Mouse (Mus musculus) heart, embryonic 16.5 days (tissue): ENCODE results near the gene Vps26c. TPM values are rescaled to one million over a fixed set of nuclear protein-coding genes. Genes with fewer than 3 reads are reported as not detected.

Experiments
- ATAC-seq: fragments of 200-750 bp; cut with Nextera tagmentation; replicated peaks from 2 replicates; pipeline ENCODE4 v1.8.0; 2017; ENCODE audit warnings: moderate number of reproducible peaks; ENCODE audit not compliant: insufficient read depth, low FRiP score; ENCODE audit errors: extremely low read depth
- H3K27ac ChIP-seq: fragments of 300-500 bp; sonication (generic); 2 replicates; pipeline ENCODE4 v1.5.1; 2014; ENCODE audit warnings: mild to moderate bottlenecking, low read length, control low read depth, moderate library complexity
- H3K27me3 ChIP-seq: fragments of 300-500 bp; sonication (generic); 2 replicates; pipeline ENCODE4 v1.6.1; 2014; ENCODE audit warnings: low read length, mixed read lengths; ENCODE audit not compliant: control insufficient read depth, insufficient read depth
- H3K36me3 ChIP-seq: fragments of 300-500 bp; sonication (generic); 2 replicates; pipeline ENCODE4 v1.6.1; 2014; ENCODE audit not compliant: control insufficient read depth, insufficient read depth
- H3K4me1 ChIP-seq: fragments of 300-500 bp; sonication (generic); 2 replicates; pipeline ENCODE4 v1.6.1; 2014; ENCODE audit warnings: low read length, mixed read lengths; ENCODE audit not compliant: control insufficient read depth, insufficient read depth
- H3K4me2 ChIP-seq: fragments of 300-500 bp; sonication (generic); 2 replicates; pipeline ENCODE4 v1.6.1; 2014; ENCODE audit warnings: low read depth, mild to moderate bottlenecking, control low read depth, low read length
- H3K4me3 ChIP-seq: fragments of 300-500 bp; sonication (generic); 2 replicates; pipeline ENCODE4 v1.5.1; 2014; ENCODE audit warnings: mild to moderate bottlenecking, control low read depth, low read length
- H3K9ac ChIP-seq: fragments of 300-500 bp; sonication (generic); 2 replicates; pipeline ENCODE4 v1.6.1; 2014; ENCODE audit warnings: low read length, control low read depth
- H3K9me3 ChIP-seq: fragments of 300-500 bp; sonication (generic); replicated peaks from 2 replicates; pipeline ENCODE4 v1.6.1; 2016; ENCODE audit warnings: low read length; ENCODE audit not compliant: control insufficient read depth
- WGBS: fragments of 180-500 bp; shearing (Covaris S2); extraction: QIAGEN DNeasy Blood & Tissue Kit; methylation state at CpG from one replicate; pipeline ENCODE4 v1.1.7; 2014; 5-methylcytosine and 5-hydroxymethylcytosine counted together
- polyA plus RNA-seq: library from polyadenylated mRNA; unstranded; fragments of >200 nt; fragmentation: Nextera tagmentation; extraction: Ambion mirVana; gene quantifications from 2 replicates; pipeline ENCODE4 v1.2.1, GENCODE M21; 2015

The Vps26c gene
- polyA plus RNA-seq, 1 experiment from 2014 or later, result 51.7 TPM

GRCm38 (mm10) chr16:94464067-94464466 is 62.6 kb downstream of the Vps26c start:
- Histone ChIP-seq H3K4me3 (no peak overlapping the region), H3K36me3 (peaks cover 72% of the 10 kb centered on the region), H3K27me3 (no peaks in the 10 kb centered on the region), H3K9me3 (no peaks in the 10 kb centered on the region), H3K4me1 (no peaks in the 10 kb centered on the region), H3K27ac (no peak overlapping the region), H3K4me2 (no peak overlapping the region), H3K9ac (no peak overlapping the region)
- ATAC-seq, result no peak
- 82% methylated on average over 3 of the region's 3 CpGs for WGBS

GRCm38 (mm10) chr16:94454146-94454545 is 72.5 kb downstream of the Vps26c start:
- no peak overlapping the region for H3K4me3 ChIP-seq
- no peaks in the 10 kb centered on the region for H3K4me1 ChIP-seq
- peaks cover 66% of the 10 kb centered on the region for H3K36me3 ChIP-seq
- no peak for ATAC-seq
- H3K27me3 ChIP-seq, result no peaks in the 10 kb centered on the region
- WGBS, result 63% methylated on average over 4 of the region's 4 CpGs
- no peaks in the 10 kb centered on the region for H3K9me3 ChIP-seq
- H3K4me2 ChIP-seq, result no peak overlapping the region
- no peak overlapping the region for H3K27ac ChIP-seq
- H3K9ac ChIP-seq, result no peak overlapping the region

GRCm38 (mm10) chr16:94452768-94453167 is 73.9 kb downstream of the Vps26c start:
- no peaks in the 10 kb centered on the region for H3K4me1 ChIP-seq
- H3K4me3 ChIP-seq, result no peak overlapping the region
- no peaks in the 10 kb centered on the region for H3K27me3 ChIP-seq
- no peak overlapping the region for H3K9ac ChIP-seq
- WGBS, result 73% methylated on average over 4 of the region's 4 CpGs
- H3K36me3 ChIP-seq, result peaks cover 64% of the 10 kb centered on the region
- ATAC-seq, result no peak
- H3K9me3 ChIP-seq, result no peaks in the 10 kb centered on the region
- H3K4me2 ChIP-seq, result no peak overlapping the region
- no peak overlapping the region for H3K27ac ChIP-seq

- no peak overlapping the region for H3K9ac ChIP-seq
- no peak for ATAC-seq
- no peak overlapping the region for H3K4me2 ChIP-seq
- 86% methylated on average over 11 of the region's 11 CpGs for WGBS
- H3K4me3 ChIP-seq, result no peak overlapping the region
- peaks cover 60% of the 10 kb centered on the region for H3K36me3 ChIP-seq
- H3K4me1 ChIP-seq, result no peaks in the 10 kb centered on the region
- H3K9me3 ChIP-seq, result no peaks in the 10 kb centered on the region
- no peaks in the 10 kb centered on the region for H3K27me3 ChIP-seq
- no peak overlapping the region for H3K27ac ChIP-seq
Observed at GRCm38 (mm10) chr16:94451545-94452488, 74.8 kb downstream of the Vps26c start.

- WGBS, result 94% methylated on average over 7 of the region's 7 CpGs
- peaks cover 54% of the 10 kb centered on the region for H3K36me3 ChIP-seq
Observed at GRCm38 (mm10) chr16:94449632-94450031, 77.0 kb downstream of the Vps26c start.

GRCm38 (mm10) chr16:94449151-94449550 is 77.5 kb downstream of the Vps26c start:
- Histone ChIP-seq H3K36me3 (peaks cover 50% of the 10 kb centered on the region), H3K27me3 (no peaks in the 10 kb centered on the region), H3K27ac (no peak overlapping the region), H3K4me1 (no peaks in the 10 kb centered on the region), H3K4me2 (no peak overlapping the region), H3K9me3 (no peaks in the 10 kb centered on the region), H3K4me3 (no peak overlapping the region), H3K9ac (no peak overlapping the region)
- ATAC-seq, result no peak
- 75% methylated on average over 8 of the region's 8 CpGs for WGBS

More at GRCm38 (mm10) chr16:94449632-94450031, 77.0 kb downstream of the Vps26c start:
- Histone ChIP-seq H3K9me3 (no peaks in the 10 kb centered on the region), H3K27ac (no peak overlapping the region), H3K9ac (no peak overlapping the region), H3K4me3 (no peak overlapping the region), H3K4me1 (no peaks in the 10 kb centered on the region), H3K27me3 (no peaks in the 10 kb centered on the region), H3K4me2 (no peak overlapping the region)
- no peak for ATAC-seq

Other genes with a start within 250 kb of the Vps26c start
- gene Hlcs, start 213.3 kb downstream of the Vps26c start, polyA plus RNA-seq, result 6.8 and 7.1 TPM in 2 replicates
- 4.9 TPM in 2 replicates for gene Ripply3, start 198.4 kb downstream of the Vps26c start, polyA plus RNA-seq
- gene Ttc3, start 156.2 kb downstream of the Vps26c start, polyA plus RNA-seq, result 141 and 148 TPM in 2 replicates
- gene Pigp, start 155.0 kb downstream of the Vps26c start, polyA plus RNA-seq, result 105 and 119 TPM in 2 replicates
- gene Dyrk1a, start 43.2 kb upstream of the Vps26c start, polyA plus RNA-seq, result 7.8 and 8.1 TPM in 2 replicates